Mouse (Mus musculus) testis, postnatal 14 days (tissue): ENCODE data around the gene Mtpn.

Experiments
- DNase-seq: peaks from one replicate; pipeline ENCODE4 v3.0.0; 2021; ENCODE audit warnings: low spot score

Mtpn gene

GRCm38 (mm10) chr6:35539304-35540009, at the start of gene Mtpn:
Gene Mtpn, minus strand, starts transcription at chr6:35539888.
- DNase-seq: peak; percentile 99

GRCm38 (mm10) chr6:35568731-35569130, 29.0 kb upstream of the Mtpn start:
- DNase-seq: no peak

- peak; percentile 16 for DNase-seq
Observed at GRCm38 (mm10) chr6:35567755-35568154, 28.1 kb upstream of the Mtpn start.

GRCm38 (mm10) chr6:35559950-35560349, 20.3 kb upstream of the Mtpn start:
- DNase-seq: no peak

- peak; percentile 16 for DNase-seq
Observed at GRCm38 (mm10) chr6:35544352-35544751, 4.7 kb upstream of the Mtpn start.

GRCm38 (mm10) chr6:35542656-35543400, 3.1 kb upstream of the Mtpn start:
- DNase-seq: no peak

GRCm38 (mm10) chr6:35540377-35540776, 689 bp upstream of the Mtpn start:
- peak; percentile 6 for DNase-seq

- DNase-seq: no peak
Observed at GRCm38 (mm10) chr6:35538757-35539303, 858 bp downstream of the Mtpn start.

- no peak for DNase-seq
Observed at GRCm38 (mm10) chr6:35536021-35536420, 3.7 kb downstream of the Mtpn start.

GRCm38 (mm10) chr6:35513362-35513761, 26.3 kb downstream of the Mtpn start:
- DNase-seq: no peak

- no peak for DNase-seq
Observed at GRCm38 (mm10) chr6:35504781-35505180, 34.9 kb downstream of the Mtpn start.

GRCm38 (mm10) chr6:35502904-35503303, 36.8 kb downstream of the Mtpn start:
- no peak for DNase-seq

GRCm38 (mm10) chr6:35499978-35500667, 39.6 kb downstream of the Mtpn start:
- no peak for DNase-seq

- no peak for DNase-seq
Observed at GRCm38 (mm10) chr6:35497406-35497805, 42.3 kb downstream of the Mtpn start.

GRCm38 (mm10) chr6:35493851-35494250, 45.8 kb downstream of the Mtpn start:
- no peak for DNase-seq

- no peak for DNase-seq
Observed at GRCm38 (mm10) chr6:35479651-35480335, 59.9 kb downstream of the Mtpn start.

- no peak for DNase-seq
Observed at GRCm38 (mm10) chr6:35476830-35477229, 62.9 kb downstream of the Mtpn start.

GRCm38 (mm10) chr6:35463450-35464395, 76.0 kb downstream of the Mtpn start:
- DNase-seq: no peak

- peak; percentile 1 for DNase-seq
Observed at GRCm38 (mm10) chr6:35462484-35462883, 77.2 kb downstream of the Mtpn start.
